Mouse (Mus musculus): ENCODE measurements at regions not wholly inside any gene's neighbourhood (a gene's known extent, or its start where the extent isn't known, plus 50 kb on each side); places are given as distances from the start of the nearest gene placed in this dataset.
"Not testable (repeated sequence)": the region's sequence is repeated elsewhere in the genome, so short reads cannot be mapped to it uniquely, and the experiment has no call there.

GRCm38 (mm10) chr10:112521388-112521787 is 250.5 kb downstream of the Kcnc2 start:
- POLR2A ChIA-PET, result no interaction called here
- CTCF ChIA-PET, result no interaction called here

DNA sequence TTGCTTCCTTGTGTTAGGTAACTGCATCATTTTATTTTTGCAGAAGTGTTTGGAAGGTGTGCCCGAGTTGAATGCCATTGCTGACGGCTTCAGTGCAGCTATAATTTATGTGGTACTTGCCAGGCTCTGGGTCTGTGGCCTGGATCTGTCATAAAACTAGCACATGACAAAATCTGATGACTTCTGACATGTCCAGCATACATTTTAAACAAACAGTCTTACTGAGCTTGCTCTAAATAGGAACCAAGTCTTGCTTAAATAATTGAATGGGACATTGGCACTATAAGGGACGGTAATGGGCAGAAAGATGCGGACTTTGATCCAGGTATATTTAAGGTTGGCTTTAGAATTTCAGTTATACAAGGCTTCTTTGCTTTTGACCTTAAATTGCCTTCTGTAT is 272.1 kb downstream of the Kcnc2 start:
- CTCF ChIA-PET, result no interaction called here

GRCm38 (mm10) chr10:112571772-112572551 is 301.0 kb downstream of the Kcnc2 start:
- ChIA-PET POLR2A (no interaction called here), CTCF (no interaction called here)

More for the DNA sequence above, 272.1 kb downstream of the Kcnc2 start:
- POLR2A ChIA-PET, result interaction anchor here in 1 of 4 experiments (0.6 kb wide), 1 partner anchor 676 kb away, joined by 3 read pairs; no protein-coding TSS in a partner anchor

DNA sequence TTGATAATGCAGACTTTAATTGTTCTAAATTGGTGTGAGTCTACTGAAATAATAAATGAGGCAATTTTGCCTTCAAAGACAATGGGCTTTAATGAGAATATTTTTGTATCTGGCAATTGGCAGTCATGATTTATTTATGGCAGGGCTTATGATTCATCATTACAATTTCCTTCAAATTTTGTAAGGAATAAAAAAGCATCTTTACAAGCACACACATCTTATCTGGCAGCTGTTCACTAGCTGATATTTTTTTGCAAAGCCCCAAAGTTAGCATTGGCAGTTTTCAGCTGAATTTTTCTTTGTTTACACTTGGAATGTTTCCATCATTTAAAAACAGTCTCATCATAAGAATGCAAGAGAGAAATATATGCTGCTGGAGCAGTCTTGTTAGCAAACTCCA is 301.6 kb downstream of the Kcnc2 start:
- ChIA-PET POLR2A (interaction anchor here in 1 of 4 experiments (0.6 kb wide), 1 partner anchor 203 kb away, joined by 3 read pairs; no protein-coding TSS in a partner anchor), CTCF (no interaction called here)

GRCm38 (mm10) chr10:112584939-112585338 is 314.0 kb downstream of the Kcnc2 start:
- POLR2A ChIA-PET, result no interaction called here
- CTCF ChIA-PET, result no interaction called here

GRCm38 (mm10) chr10:112594327-112594726 is 323.4 kb downstream of the Kcnc2 start:
- CTCF ChIA-PET, result no interaction called here
- POLR2A ChIA-PET, result no interaction called here

- ChIA-PET CTCF (no interaction called here), POLR2A (interaction anchor here in 1 of 4 experiments (0.6 kb wide), 1 partner anchor 160 kb away, joined by 3 read pairs; no protein-coding TSS in a partner anchor)
Measured at GRCm38 (mm10) chr10:112605592-112605991, 323.2 kb downstream of the Atxn7l3b start.

DNA sequence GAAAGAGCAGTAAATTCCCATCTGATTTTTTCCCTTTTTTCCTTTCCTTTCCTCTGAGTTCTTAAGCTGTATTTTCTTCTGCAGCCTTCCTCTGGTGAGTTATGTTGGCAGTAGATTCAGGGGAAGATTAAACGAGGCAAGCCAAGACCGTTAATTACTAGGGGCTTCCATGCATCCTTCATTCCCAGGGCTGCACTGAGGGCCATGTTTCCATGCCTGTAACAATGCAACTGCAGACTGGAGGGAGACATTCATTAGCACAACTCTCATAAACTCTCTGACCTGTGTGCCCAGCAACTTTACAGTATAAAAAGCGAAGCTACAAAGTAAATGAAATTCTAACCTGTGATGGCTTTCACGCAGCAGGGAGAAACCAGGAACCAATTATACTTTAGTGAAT is 321.2 kb downstream of the Atxn7l3b start:
- ChIA-PET CTCF (no interaction called here), POLR2A (interaction anchor here in 1 of 4 experiments (0.5 kb wide), 1 partner anchor 338 kb away, joined by 4 read pairs; no protein-coding TSS in a partner anchor)

DNA sequence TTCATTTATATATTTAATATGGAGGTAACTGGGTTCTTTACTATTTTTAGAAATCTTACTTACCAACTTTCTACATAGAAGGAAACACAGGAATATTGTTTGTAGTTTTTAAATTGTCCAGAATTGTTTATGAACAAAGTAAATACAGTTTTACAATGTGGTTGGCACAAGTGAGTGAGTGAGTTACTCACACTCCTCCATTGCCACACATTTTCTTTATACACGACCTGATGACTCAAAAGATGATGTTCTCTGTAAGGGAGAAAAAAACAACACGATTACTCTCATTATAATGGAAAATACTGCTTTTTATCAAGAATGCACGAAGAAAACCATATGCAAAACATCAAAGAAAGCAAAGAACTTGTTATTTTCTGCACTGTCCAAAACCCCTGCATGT is 317.1 kb downstream of the Atxn7l3b start:
- POLR2A ChIA-PET, result no interaction called here
- CTCF ChIA-PET, result interaction anchor here in 1 of 4 experiments (0.6 kb wide), 1 partner anchor 177 kb away, joined by 4 read pairs; no protein-coding TSS in a partner anchor

- ChIA-PET POLR2A (no interaction called here), CTCF (no interaction called here)
Measured at GRCm38 (mm10) chr10:112613751-112614150, 315.1 kb downstream of the Atxn7l3b start.

DNA sequence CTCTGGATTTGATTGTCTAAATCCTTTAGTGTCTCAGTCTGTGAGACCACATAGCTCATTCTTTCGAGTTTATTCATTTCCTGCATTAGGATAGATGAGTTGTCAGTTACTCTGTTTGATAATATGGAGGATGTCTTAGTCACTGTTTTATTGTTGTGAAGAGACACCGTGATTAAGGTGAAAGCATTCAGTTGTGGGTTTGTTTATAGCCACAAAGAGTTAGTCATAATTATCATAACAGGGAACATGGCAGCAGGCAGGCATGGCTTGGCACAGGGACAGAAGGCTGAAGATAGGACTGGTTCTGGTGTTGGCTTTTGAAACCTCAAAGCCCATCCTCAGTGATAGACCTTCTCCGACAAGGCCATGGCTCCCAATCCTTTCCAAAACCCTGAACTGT is 314.6 kb downstream of the Atxn7l3b start:
- ChIA-PET POLR2A (no interaction called here), CTCF (no interaction called here)

- POLR2A ChIA-PET, result no interaction called here
- CTCF ChIA-PET, result no interaction called here
Measured at GRCm38 (mm10) chr10:112619740-112620139, 309.1 kb downstream of the Atxn7l3b start.

- ChIA-PET POLR2A (interaction anchor here in 1 of 4 experiments (1.2 kb wide), 1 partner anchor 15 kb away, joined by 3 read pairs; no protein-coding TSS in a partner anchor), CTCF (no interaction called here)
Measured at GRCm38 (mm10) chr10:112629752-112630151, 299.0 kb downstream of the Atxn7l3b start.

- ChIA-PET POLR2A (no interaction called here), CTCF (no interaction called here)
Measured at GRCm38 (mm10) chr10:112635199-112635598, 293.6 kb downstream of the Atxn7l3b start.

DNA sequence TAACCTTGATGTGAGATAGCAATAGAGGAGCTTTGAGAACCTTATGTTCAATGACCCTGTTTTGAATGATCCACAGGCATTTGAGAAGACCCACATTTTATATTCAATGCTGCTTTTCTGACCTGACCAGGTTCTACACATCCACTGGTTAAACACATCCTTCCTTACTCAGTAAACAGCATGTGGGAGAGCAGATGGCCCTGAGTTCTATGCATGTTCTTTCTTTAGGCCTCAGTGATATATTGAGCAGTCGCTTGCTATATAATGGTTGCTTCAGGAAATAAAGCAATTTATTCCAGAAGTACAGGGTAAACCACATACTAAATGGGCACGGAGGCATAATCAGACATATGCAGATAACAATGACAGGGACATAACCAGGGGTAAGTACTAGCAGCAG is 292.2 kb downstream of the Atxn7l3b start:
- POLR2A ChIA-PET, result no interaction called here
- CTCF ChIA-PET, result no interaction called here

DNA sequence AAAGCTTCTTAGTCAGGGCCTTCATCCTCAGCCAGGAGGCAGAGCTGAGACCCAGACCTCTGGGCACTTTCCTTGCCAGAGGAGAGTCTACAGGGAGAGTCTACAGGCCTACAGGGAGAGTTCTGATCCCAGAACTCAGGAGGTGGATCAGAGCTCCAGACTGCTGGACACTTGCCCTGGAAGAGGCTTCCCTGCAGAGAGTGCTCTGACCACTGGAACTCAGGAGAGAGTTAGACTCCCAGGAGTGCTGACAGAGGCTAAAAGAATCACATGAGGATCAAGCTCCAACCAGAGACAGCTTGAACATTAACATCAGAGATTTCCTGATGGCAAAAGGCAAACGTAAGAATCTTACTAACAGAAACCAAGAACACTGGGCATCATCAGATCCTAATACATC is 288.2 kb downstream of the Atxn7l3b start:
- POLR2A ChIA-PET, CTCF ChIA-PET: not testable (repeated sequence)

DNA sequence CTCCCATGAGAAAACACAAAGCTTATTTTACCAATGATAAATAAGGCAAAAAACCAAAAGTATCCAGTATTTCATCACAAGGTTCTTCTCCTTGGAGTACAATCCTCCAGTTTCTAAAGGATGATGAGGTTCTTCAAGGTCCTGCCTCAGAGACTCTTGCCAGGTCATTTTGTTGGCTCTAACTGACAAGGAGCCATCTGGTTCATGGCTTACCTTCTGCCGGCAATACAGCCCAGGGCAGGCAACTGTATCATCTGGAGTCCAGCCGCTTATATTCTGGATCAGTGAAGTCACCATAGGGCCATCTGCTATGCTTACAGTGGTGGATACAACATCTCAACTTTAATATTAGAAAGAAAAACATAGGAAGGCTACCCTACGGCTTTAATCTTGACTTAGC is 279.8 kb downstream of the Atxn7l3b start:
- POLR2A ChIA-PET, result interaction anchor here in 1 of 4 experiments (0.5 kb wide), 1 partner anchor 94 kb away, joined by 5 read pairs; no protein-coding TSS in a partner anchor
- CTCF ChIA-PET, result no interaction called here

All from embryonic stem cell, embryonic (primary cell).